Mouse (Mus musculus) liver, embryonic 11.5 days (tissue): ENCODE measurements at regions not wholly inside any gene's neighbourhood (a gene's known extent, or its start where the extent isn't known, plus 50 kb on each side); places are given as distances from the start of the nearest gene placed in this dataset.

Experiments
- ATAC-seq: fragments of 200-750 bp; cut with Nextera tagmentation; replicated peaks from 2 replicates; pipeline ENCODE4 v1.8.0; 2017; ENCODE audit warnings: moderate number of reproducible peaks, mild to moderate bottlenecking, moderate TSS enrichment, moderate library complexity; ENCODE audit not compliant: low FRiP score
- DNase-seq: peaks from one replicate; pipeline ENCODE4 v3.0.0-alpha.2; 2017; ENCODE audit warnings: low spot score
- H3K27ac ChIP-seq: fragments of 300-500 bp; sonication (generic); 2 replicates; pipeline ENCODE4 v1.5.1; 2014; ENCODE audit warnings: mild to moderate bottlenecking, low read depth, low read length, control low read depth
- H3K27me3 ChIP-seq: fragments of 300-500 bp; sonication (generic); replicated peaks from 2 replicates; pipeline ENCODE4 v1.6.1; 2014; ENCODE audit warnings: low read length, mixed read lengths; ENCODE audit not compliant: control insufficient read depth, insufficient read depth
- H3K36me3 ChIP-seq: fragments of 300-500 bp; sonication (generic); 2 replicates; pipeline ENCODE4 v1.6.1; 2014; ENCODE audit warnings: mild to moderate bottlenecking, low read length, moderate library complexity, mixed read lengths; ENCODE audit not compliant: control insufficient read depth, insufficient read depth
- H3K4me1 ChIP-seq: fragments of 300-500 bp; sonication (generic); replicated peaks from 2 replicates; pipeline ENCODE4 v1.6.1; 2014; ENCODE audit warnings: low read length, mixed read lengths; ENCODE audit not compliant: control insufficient read depth, insufficient read depth
- H3K4me2 ChIP-seq: fragments of 300-500 bp; sonication (generic); 2 replicates; pipeline ENCODE4 v1.6.1; 2014; ENCODE audit warnings: mild to moderate bottlenecking, control low read depth, moderate library complexity
- H3K4me3 ChIP-seq: fragments of 300-500 bp; sonication (generic); 2 replicates; pipeline ENCODE4 v1.5.1; 2014; ENCODE audit warnings: low read depth, low read length, control low read depth
- H3K9ac ChIP-seq: fragments of 300-500 bp; sonication (generic); 2 replicates; pipeline ENCODE4 v1.6.1; 2014; ENCODE audit warnings: low read depth, low read length, control low read depth
- H3K9me3 ChIP-seq: fragments of 300-500 bp; sonication (generic); 2 replicates; pipeline ENCODE4 v1.6.1; 2016; ENCODE audit warnings: low read length, inconsistent platforms, mixed read lengths; ENCODE audit not compliant: control insufficient read depth
- WGBS: fragments of 180-500 bp; shearing (Covaris S2); extraction: QIAGEN DNeasy Blood & Tissue Kit; methylation state at CpG from one replicate; pipeline ENCODE4 v1.1.7; 2014; 5-methylcytosine and 5-hydroxymethylcytosine counted together

- no peaks in the 10 kb centered on the region for H3K36me3 ChIP-seq
- ATAC-seq (no peak), DNase-seq (no peak)
- no peak overlapping the region for H3K9ac ChIP-seq
- H3K4me1 ChIP-seq: no peaks in the 10 kb centered on the region
- no peak overlapping the region for H3K27ac ChIP-seq
- H3K4me2 ChIP-seq: no peak overlapping the region
- H3K9me3 ChIP-seq: no peaks in the 10 kb centered on the region
- 64% methylated on average over 4 of the region's 4 CpGs for WGBS
- H3K27me3 ChIP-seq: no peaks in the 10 kb centered on the region
- H3K4me3 ChIP-seq: no peak overlapping the region
These were observed 448.9 kb upstream of the Ubash3b start for GRCm38 (mm10) chr9:41610347-41610746.

GRCm38 (mm10) chr9:41606136-41606535 is 444.6 kb upstream of the Ubash3b start:
- 50% methylated on average over 1 of the region's 1 CpGs for WGBS
- Histone ChIP-seq H3K4me2 (no peak overlapping the region), H3K9me3 (no peaks in the 10 kb centered on the region), H3K9ac (no peak overlapping the region), H3K27ac (no peak overlapping the region), H3K27me3 (no peaks in the 10 kb centered on the region), H3K4me3 (no peak overlapping the region), H3K36me3 (no peaks in the 10 kb centered on the region), H3K4me1 (no peaks in the 10 kb centered on the region)
- DNase-seq: no peak
- no peak for ATAC-seq

- H3K4me1 ChIP-seq: no peaks in the 10 kb centered on the region
- no peak for ATAC-seq
- no peak overlapping the region for H3K4me2 ChIP-seq
- no peak overlapping the region for H3K9ac ChIP-seq
- H3K36me3 ChIP-seq: no peaks in the 10 kb centered on the region
- no peak overlapping the region for H3K27ac ChIP-seq
- no peak for DNase-seq
- H3K4me3 ChIP-seq: no peak overlapping the region
- H3K9me3 ChIP-seq: no peaks in the 10 kb centered on the region
- WGBS: 52% methylated on average over 1 of the region's 1 CpGs
- H3K27me3 ChIP-seq: no peaks in the 10 kb centered on the region
These were observed 443.4 kb upstream of the Ubash3b start for GRCm38 (mm10) chr9:41604916-41605315.

- H3K4me2 ChIP-seq: no peak overlapping the region
- no peak overlapping the region for H3K9ac ChIP-seq
- H3K36me3 ChIP-seq: no peaks in the 10 kb centered on the region
- ATAC-seq: no peak
- DNase-seq: no peak
- H3K4me1 ChIP-seq: no peaks in the 10 kb centered on the region
- H3K27ac ChIP-seq: no peak overlapping the region
- H3K9me3 ChIP-seq: no peaks in the 10 kb centered on the region
- no peaks in the 10 kb centered on the region for H3K27me3 ChIP-seq
- WGBS: 47% methylated on average over 3 of the region's 3 CpGs
- H3K4me3 ChIP-seq: no peak overlapping the region
These were observed 439.3 kb upstream of the Ubash3b start for GRCm38 (mm10) chr9:41600778-41601177.

- H3K9ac ChIP-seq: no peak overlapping the region
- no peaks in the 10 kb centered on the region for H3K4me1 ChIP-seq
- ATAC-seq (no peak), DNase-seq (no peak)
- 36% methylated on average over 1 of the region's 1 CpGs for WGBS
- no peaks in the 10 kb centered on the region for H3K36me3 ChIP-seq
- H3K4me2 ChIP-seq: no peak overlapping the region
- no peaks in the 10 kb centered on the region for H3K27me3 ChIP-seq
- H3K4me3 ChIP-seq: no peak overlapping the region
- H3K9me3 ChIP-seq: no peaks in the 10 kb centered on the region
- no peak overlapping the region for H3K27ac ChIP-seq
These were observed 438.4 kb upstream of the Ubash3b start for GRCm38 (mm10) chr9:41599874-41600273.

GRCm38 (mm10) chr9:41595749-41596148 is 434.3 kb upstream of the Ubash3b start:
- WGBS: 78% methylated on average over 5 of the region's 5 CpGs
- Histone ChIP-seq H3K36me3 (no peaks in the 10 kb centered on the region), H3K4me2 (no peak overlapping the region), H3K9me3 (no peaks in the 10 kb centered on the region), H3K9ac (no peak overlapping the region), H3K27me3 (no peaks in the 10 kb centered on the region), H3K4me3 (no peak overlapping the region), H3K27ac (no peak overlapping the region), H3K4me1 (no peaks in the 10 kb centered on the region)
- ATAC-seq (no peak), DNase-seq (no peak)

- no peaks in the 10 kb centered on the region for H3K4me1 ChIP-seq
- H3K4me2 ChIP-seq: no peak overlapping the region
- 0 out of 2 replicates have a peak, but pooled peaks cover 2% of the 10 kb centered on the region for H3K36me3 ChIP-seq
- ATAC-seq (no peak), DNase-seq (no peak)
- WGBS: 80% methylated on average over 7 of the region's 7 CpGs
- H3K27ac ChIP-seq: no peak overlapping the region
- H3K4me3 ChIP-seq: no peak overlapping the region
- no peak overlapping the region for H3K9ac ChIP-seq
- H3K9me3 ChIP-seq: no peaks in the 10 kb centered on the region
- H3K27me3 ChIP-seq: no peaks in the 10 kb centered on the region
These were observed 432.5 kb upstream of the Ubash3b start for GRCm38 (mm10) chr9:41593998-41594397.

GRCm38 (mm10) chr9:41592900-41593690 is 431.6 kb upstream of the Ubash3b start:
- DNase-seq (no peak), ATAC-seq (no peak)
- H3K9ac ChIP-seq: no peak overlapping the region
- WGBS: 79% methylated on average over 4 of the region's 4 CpGs
- H3K4me1 ChIP-seq: no peaks in the 10 kb centered on the region
- H3K27me3 ChIP-seq: no peaks in the 10 kb centered on the region
- H3K4me2 ChIP-seq: no peak overlapping the region
- H3K9me3 ChIP-seq: no peaks in the 10 kb centered on the region
- H3K27ac ChIP-seq: no peak overlapping the region
- H3K36me3 ChIP-seq: 0 out of 2 replicates have a peak, but pooled peaks cover 2% of the 10 kb centered on the region
- H3K4me3 ChIP-seq: no peak overlapping the region

- Histone ChIP-seq H3K9ac (no peak overlapping the region), H3K4me1 (no peaks in the 10 kb centered on the region), H3K4me2 (no peak overlapping the region), H3K4me3 (no peak overlapping the region), H3K9me3 (no peaks in the 10 kb centered on the region), H3K27me3 (no peaks in the 10 kb centered on the region), H3K27ac (no peak overlapping the region), H3K36me3 (0 out of 2 replicates have a peak, but pooled peaks cover 2% of the 10 kb centered on the region)
- no peak for DNase-seq
- no peak for ATAC-seq
- 81% methylated on average over 1 of the region's 1 CpGs for WGBS
These were observed 430.6 kb upstream of the Ubash3b start for GRCm38 (mm10) chr9:41592101-41592500.
